Mouse (Mus musculus): ENCODE results near the gene Msrb3. TPM values are rescaled to one million over a fixed set of nuclear protein-coding genes. Genes with fewer than 3 reads are reported as not detected.

Gene Msrb3
- total RNA-seq (2015) = 0.40 TPM in 1 of 2 replicates, not detected in the other
- total RNA-seq (2017) = 0.07 TPM in 1 of 2 replicates, not detected in the other

GRCm38 (mm10) chr10:120898785-120899762 is at the start of gene Msrb3:
Gene Msrb3 (minus strand): TSS chr10:120899101.
- peak; percentile 33 for ATAC-seq (ENCODE audit: poor library complexity, severe bottlenecking)

- no peak for ATAC-seq (ENCODE audit: poor library complexity, severe bottlenecking)
Measured at GRCm38 (mm10) chr10:120948461-120948860, 49.6 kb upstream of the Msrb3 start.

GRCm38 (mm10) chr10:120947842-120948241 is 48.9 kb upstream of the Msrb3 start:
- ATAC-seq (ENCODE audit: poor library complexity, severe bottlenecking) = no peak

GRCm38 (mm10) chr10:120946847-120947246 is 47.9 kb upstream of the Msrb3 start:
- no peak for ATAC-seq (ENCODE audit: poor library complexity, severe bottlenecking)

- ATAC-seq (ENCODE audit: poor library complexity, severe bottlenecking) = no peak
Measured at GRCm38 (mm10) chr10:120938904-120939208, 40.0 kb upstream of the Msrb3 start.

GRCm38 (mm10) chr10:120938077-120938903 is 39.4 kb upstream of the Msrb3 start:
- peak; percentile 80 for ATAC-seq (ENCODE audit: poor library complexity, severe bottlenecking)

- no peak for ATAC-seq (ENCODE audit: poor library complexity, severe bottlenecking)
Measured at GRCm38 (mm10) chr10:120929536-120929935, 30.6 kb upstream of the Msrb3 start.

GRCm38 (mm10) chr10:120928183-120928582 is 29.3 kb upstream of the Msrb3 start:
- ATAC-seq (ENCODE audit: poor library complexity, severe bottlenecking) = no peak

- no peak for ATAC-seq (ENCODE audit: poor library complexity, severe bottlenecking)
Measured at GRCm38 (mm10) chr10:120926156-120926555, 27.3 kb upstream of the Msrb3 start.

GRCm38 (mm10) chr10:120921501-120921900 is 22.6 kb upstream of the Msrb3 start:
- no peak for ATAC-seq (ENCODE audit: poor library complexity, severe bottlenecking)

- ATAC-seq (ENCODE audit: poor library complexity, severe bottlenecking) = no peak
Measured at GRCm38 (mm10) chr10:120920604-120921003, 21.7 kb upstream of the Msrb3 start.

- peak; percentile 47; the same call in 1 of the 2 replicates for ATAC-seq (ENCODE audit: poor library complexity, severe bottlenecking)
Measured at GRCm38 (mm10) chr10:120916250-120916649, 17.3 kb upstream of the Msrb3 start.

- ATAC-seq (ENCODE audit: poor library complexity, severe bottlenecking) = no peak
Measured at GRCm38 (mm10) chr10:120914948-120915631, 16.2 kb upstream of the Msrb3 start.

GRCm38 (mm10) chr10:120914286-120914685 is 15.4 kb upstream of the Msrb3 start:
- ATAC-seq (ENCODE audit: poor library complexity, severe bottlenecking) = no peak

GRCm38 (mm10) chr10:120913796-120914195 is 14.9 kb upstream of the Msrb3 start:
- ATAC-seq (ENCODE audit: poor library complexity, severe bottlenecking) = no peak

GRCm38 (mm10) chr10:120911971-120912370 is 13.1 kb upstream of the Msrb3 start:
- no peak for ATAC-seq (ENCODE audit: poor library complexity, severe bottlenecking)

GRCm38 (mm10) chr10:120908776-120909574 is 10.1 kb upstream of the Msrb3 start:
- ATAC-seq (ENCODE audit: poor library complexity, severe bottlenecking) = no peak

GRCm38 (mm10) chr10:120904676-120905075 is 5.8 kb upstream of the Msrb3 start:
- no peak for ATAC-seq (ENCODE audit: poor library complexity, severe bottlenecking)

- ATAC-seq (ENCODE audit: poor library complexity, severe bottlenecking) = no peak
Measured at GRCm38 (mm10) chr10:120903843-120904468, 5.1 kb upstream of the Msrb3 start.

GRCm38 (mm10) chr10:120901746-120902145 is 2.8 kb upstream of the Msrb3 start:
- no peak for ATAC-seq (ENCODE audit: poor library complexity, severe bottlenecking)
